Mouse (Mus musculus): ENCODE data around the gene Usf1. TPM values are rescaled to one million over a fixed set of nuclear protein-coding genes. Genes with fewer than 3 reads are reported as not detected.

Gene Usf1
- polyA plus RNA-seq, 1 experiment from 2014 or later = 127 TPM

DNA sequence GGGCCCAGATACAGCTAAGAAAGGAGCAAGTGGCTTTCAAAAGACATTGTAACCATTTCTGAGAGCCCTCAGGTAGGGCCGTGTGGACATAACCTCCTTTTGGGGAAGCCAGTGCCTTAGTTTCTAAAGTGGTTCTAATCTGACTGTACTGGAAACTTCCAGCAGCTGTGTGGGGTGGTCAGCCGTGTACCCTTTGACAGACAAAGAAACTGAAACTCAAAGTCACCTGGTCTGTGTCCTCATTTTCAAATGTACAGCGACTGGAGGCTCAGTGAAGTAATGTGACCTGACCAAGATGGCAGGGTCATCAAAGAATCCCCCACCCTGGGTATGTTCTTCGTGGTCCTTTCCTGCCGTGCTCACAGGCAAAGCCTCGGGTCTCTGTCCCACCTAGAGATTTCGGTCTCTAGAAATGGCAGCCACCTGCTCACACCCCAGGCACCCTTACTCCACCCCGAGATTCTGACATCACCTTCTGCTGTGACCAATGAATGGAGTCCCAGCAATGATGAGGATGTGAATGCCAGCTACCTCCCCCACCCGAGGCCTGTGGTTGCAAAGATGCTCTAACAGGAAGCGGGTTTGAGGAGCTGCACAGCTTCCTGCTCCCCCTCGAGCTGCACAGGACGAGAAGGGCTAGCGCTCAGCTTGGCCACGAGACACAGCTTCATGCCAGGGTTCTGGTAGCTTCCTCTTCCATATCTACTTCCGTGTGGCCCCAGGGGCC, 22.6 kb upstream of the Usf1 start, which contains the start of gene Arhgap30:
Arhgap30 (plus strand) TSS at position 579 of the 727 bp plus-strand sequence.
- Histone ChIP-seq H3K4me3 (no peak within 1 kb of the TSS), H3K27me3 (ENCODE audit: low read depth, poor library complexity, severe bottlenecking) (peaks cover 11% of the 10 kb centered on the region; the same call in 1 of the 2 replicates), H3K4me1 (peaks cover 27% of the 10 kb centered on the region), H3K27ac (peak within 1 kb of the TSS; percentile 21; the same call in 1 of the 2 replicates), H3K9me3 (replicated peaks) (no peaks in the 10 kb centered on the region), H3K36me3 (no peaks in the 10 kb centered on the region)
- no peak for DNase-seq (ENCODE audit: low spot score)
- 84% methylated on average over 15 of the region's 15 CpGs for WGBS

DNA sequence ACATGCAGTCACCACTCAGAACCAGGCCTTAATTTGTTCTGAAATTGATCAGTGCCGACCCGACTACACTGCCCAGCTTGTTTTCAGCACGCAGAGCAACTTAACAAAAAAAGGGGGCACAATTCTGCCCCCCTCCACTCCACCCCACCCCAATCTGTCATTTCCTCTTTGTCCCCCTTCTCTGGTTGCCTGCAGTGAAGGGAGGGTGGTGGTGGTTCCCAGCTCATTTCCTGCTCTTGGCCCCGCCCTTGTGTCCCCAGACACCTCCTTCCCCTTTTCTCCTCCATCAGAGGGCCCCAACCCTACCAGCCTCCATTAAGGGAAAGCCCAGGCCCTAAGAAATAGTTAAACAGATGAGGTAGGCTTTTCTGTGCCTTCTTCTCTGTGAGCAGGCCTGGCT, 21.0 kb upstream of the Usf1 start:
- no peaks in the 10 kb centered on the region for H3K9me3 ChIP-seq (replicated peaks)
- no peak overlapping the region for H3K4me3 ChIP-seq
- H3K27me3 ChIP-seq (ENCODE audit: low read depth, poor library complexity, severe bottlenecking) = peaks cover 3% of the 10 kb centered on the region; the same call in 1 of the 2 replicates
- no peak overlapping the region for H3K27ac ChIP-seq
- H3K36me3 ChIP-seq = no peaks in the 10 kb centered on the region
- no peak for DNase-seq (ENCODE audit: low spot score)
- WGBS = 76% methylated on average over 4 of the region's 4 CpGs
- H3K4me1 ChIP-seq = peaks cover 27% of the 10 kb centered on the region

DNA sequence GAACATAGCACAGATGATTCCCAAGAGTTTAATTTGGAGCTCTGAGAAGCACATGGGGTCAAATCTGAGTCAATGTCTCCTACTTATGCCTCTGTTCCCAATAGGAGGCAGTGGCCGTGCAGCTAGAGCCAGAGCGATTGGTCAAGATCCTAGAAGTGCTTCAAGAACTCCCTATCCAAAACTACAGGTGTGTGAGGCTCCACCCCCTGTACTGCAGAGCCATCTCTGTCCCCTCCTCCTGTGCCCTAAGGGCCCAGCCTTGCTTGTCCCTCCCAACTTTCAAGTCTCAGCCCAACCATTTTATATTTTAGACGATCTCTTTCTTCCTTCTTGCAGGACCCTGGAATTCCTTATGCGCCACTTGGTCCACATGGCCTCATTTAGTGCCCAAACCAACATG, 9.3 kb upstream of the Usf1 start:
- 78% methylated on average over 4 of the region's 4 CpGs for WGBS
- H3K36me3 ChIP-seq = no peaks in the 10 kb centered on the region
- no peak for DNase-seq (ENCODE audit: low spot score)

DNA sequence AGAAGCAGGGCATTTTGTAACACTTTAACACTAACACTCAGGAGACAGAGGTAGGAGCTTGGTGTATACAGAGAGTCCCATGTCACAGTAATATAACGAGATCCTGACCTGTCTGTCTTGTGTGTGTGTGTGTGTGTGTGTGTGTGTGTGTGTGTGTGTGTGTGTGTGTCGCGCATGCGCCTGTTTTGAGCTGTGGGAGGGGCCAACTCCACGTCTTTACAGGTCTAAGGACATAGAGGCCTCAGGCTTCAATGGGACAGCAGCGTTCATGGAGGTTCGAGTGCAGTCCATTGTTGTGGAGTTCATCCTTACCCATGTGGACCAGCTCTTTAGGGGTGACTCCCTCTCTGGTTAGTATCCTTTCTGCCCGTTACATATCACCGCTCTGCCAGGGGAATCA, 8.1 kb upstream of the Usf1 start:
- peaks cover 12% of the 10 kb centered on the region; the same call in 1 of the 2 replicates for H3K27me3 ChIP-seq (ENCODE audit: low read depth, poor library complexity, severe bottlenecking)
- H3K27ac ChIP-seq = no peak overlapping the region
- H3K9me3 ChIP-seq (replicated peaks) = no peaks in the 10 kb centered on the region
- WGBS = 79% methylated on average over 9 of the region's 9 CpGs
- 0 out of 2 replicates have a peak, but pooled peaks cover 5% of the 10 kb centered on the region for H3K4me1 ChIP-seq
- H3K36me3 ChIP-seq = no peaks in the 10 kb centered on the region
- H3K4me3 ChIP-seq = no peak overlapping the region
- DNase-seq (ENCODE audit: low spot score) = no peak

More for the DNA sequence above, 9.3 kb upstream of the Usf1 start:
- Histone ChIP-seq H3K9me3 (replicated peaks) (no peaks in the 10 kb centered on the region), H3K27me3 (ENCODE audit: low read depth, poor library complexity, severe bottlenecking) (0 out of 2 replicates have a peak, but pooled peaks cover 5% of the 10 kb centered on the region), H3K4me3 (no peak overlapping the region), H3K27ac (no peak overlapping the region), H3K4me1 (0 out of 2 replicates have a peak, but pooled peaks cover 5% of the 10 kb centered on the region)

DNA sequence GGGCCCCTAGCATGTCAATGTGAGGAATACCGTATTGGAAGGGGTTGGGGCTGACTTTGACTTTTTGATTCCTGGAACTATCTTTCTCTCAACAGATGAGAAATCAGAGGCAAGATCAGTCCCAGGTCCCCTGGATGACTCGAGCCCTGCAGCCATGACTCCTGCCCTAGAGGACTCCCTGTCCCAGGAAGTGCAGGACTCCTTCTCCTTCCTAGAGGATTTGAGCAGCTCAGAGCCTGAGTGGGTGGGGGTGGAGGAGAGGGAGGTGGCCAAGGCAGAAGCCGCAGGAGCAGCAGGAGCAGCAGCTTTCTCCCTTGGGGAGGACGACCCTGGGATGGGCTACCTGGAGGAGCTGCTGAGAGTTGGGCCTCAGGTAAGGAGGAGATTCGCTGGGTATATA, 3.9 kb upstream of the Usf1 start:
- no peak for DNase-seq (ENCODE audit: low spot score)
- no peaks in the 10 kb centered on the region for H3K36me3 ChIP-seq
- H3K4me1 ChIP-seq = peaks cover 6% of the 10 kb centered on the region; the same call in 1 of the 2 replicates
- H3K27ac ChIP-seq = no peak overlapping the region
- H3K4me3 ChIP-seq = no peak overlapping the region
- WGBS = 80% methylated on average over 5 of the region's 5 CpGs
- H3K27me3 ChIP-seq (ENCODE audit: low read depth, poor library complexity, severe bottlenecking) = peaks cover 24% of the 10 kb centered on the region
- H3K9me3 ChIP-seq (replicated peaks) = no peaks in the 10 kb centered on the region

DNA sequence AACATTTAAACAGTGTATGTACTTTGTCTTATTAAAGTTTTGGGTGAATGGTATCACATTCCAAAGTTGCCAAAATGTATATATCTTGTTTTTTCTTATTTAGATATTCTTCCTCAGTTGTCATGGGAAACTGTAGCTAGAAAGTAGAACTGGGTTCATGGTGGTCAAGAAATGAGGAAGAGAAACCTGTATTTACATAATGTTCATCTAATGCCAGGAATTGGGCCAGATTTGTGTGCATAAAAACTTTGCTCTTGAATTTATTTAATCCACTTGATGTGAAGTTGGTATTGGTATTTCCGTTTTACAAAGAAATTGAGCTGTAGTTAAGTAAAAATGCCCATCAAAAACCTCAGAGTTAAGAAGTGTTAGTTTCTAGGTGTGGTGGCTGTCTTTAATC, 882 bp upstream of the Usf1 start:
- 79% methylated on average over 1 of the region's 1 CpGs for WGBS
- Histone ChIP-seq H3K27ac (no peak overlapping the region), H3K4me3 (no peak overlapping the region)

DNA sequence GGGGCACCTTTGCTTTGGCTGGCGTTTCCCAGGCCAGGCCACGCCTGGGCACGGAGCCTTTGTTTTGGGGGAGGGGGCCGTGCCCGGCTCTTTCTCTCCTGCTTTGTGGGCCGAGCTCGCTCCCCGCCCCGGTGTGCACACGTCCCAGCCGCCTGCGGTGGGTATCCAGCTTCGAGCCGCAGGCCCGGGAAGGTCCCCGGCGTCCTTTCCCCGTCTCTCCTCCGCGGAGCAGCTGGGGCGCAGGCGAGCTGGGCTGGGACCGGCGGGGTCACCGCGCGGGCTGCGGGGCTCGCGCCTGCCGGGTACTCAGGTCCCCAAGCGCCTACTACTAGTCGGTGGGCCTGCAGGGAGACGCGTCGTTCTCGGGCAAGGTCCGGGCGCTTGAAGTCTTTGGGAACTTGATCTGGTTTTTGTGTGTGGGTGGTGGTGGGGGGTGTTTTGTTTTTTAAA, 404 bp downstream of the Usf1 start:
- no peak for DNase-seq (ENCODE audit: low spot score)
- peaks cover 19% of the 10 kb centered on the region for H3K27me3 ChIP-seq (ENCODE audit: low read depth, poor library complexity, severe bottlenecking)
- H3K9me3 ChIP-seq (replicated peaks) = no peaks in the 10 kb centered on the region
- under 1% methylated on average over 39 of the region's 39 CpGs for WGBS
- peaks cover 20% of the 10 kb centered on the region for H3K4me1 ChIP-seq
- H3K27ac ChIP-seq = peak overlapping the region; percentile 97
- H3K36me3 ChIP-seq = peaks cover 36% of the 10 kb centered on the region
- peak overlapping the region; percentile 86 for H3K4me3 ChIP-seq

More for the DNA sequence above, 882 bp upstream of the Usf1 start:
- peaks cover 23% of the 10 kb centered on the region for H3K36me3 ChIP-seq
- H3K4me1 ChIP-seq = peaks cover 20% of the 10 kb centered on the region
- peaks cover 19% of the 10 kb centered on the region for H3K27me3 ChIP-seq (ENCODE audit: low read depth, poor library complexity, severe bottlenecking)
- H3K9me3 ChIP-seq (replicated peaks) = no peaks in the 10 kb centered on the region
- no peak for DNase-seq (ENCODE audit: low spot score)

DNA sequence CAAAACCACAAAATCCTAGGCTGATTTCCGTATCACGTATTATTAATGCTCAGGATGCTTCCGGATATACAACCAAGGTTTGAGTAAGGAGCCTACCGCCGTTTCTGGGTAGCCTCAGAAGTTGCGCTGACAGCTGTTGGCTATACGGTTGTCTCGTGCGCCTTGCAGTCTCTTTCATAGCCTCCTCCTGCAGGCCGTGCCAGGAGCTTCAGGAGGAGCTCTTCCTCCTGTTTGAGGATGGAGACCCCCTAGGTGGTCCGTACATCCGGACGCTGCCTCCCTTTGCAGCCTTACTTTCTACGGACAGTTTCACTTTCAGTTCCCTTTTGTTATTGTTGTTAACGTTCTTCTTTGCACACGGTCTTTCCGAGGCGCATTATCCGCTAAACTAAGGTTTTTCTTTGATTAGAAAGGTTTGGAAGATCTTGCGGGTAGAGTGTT, 908 bp downstream of the Usf1 start:
- peaks cover 41% of the 10 kb centered on the region for H3K36me3 ChIP-seq
- WGBS = 2% methylated on average over 20 of the region's 20 CpGs
- peak; percentile 70 for DNase-seq (ENCODE audit: low spot score)
- H3K4me1 ChIP-seq = peaks cover 20% of the 10 kb centered on the region
- peaks cover 19% of the 10 kb centered on the region for H3K27me3 ChIP-seq (ENCODE audit: low read depth, poor library complexity, severe bottlenecking)
- peak overlapping the region; percentile 97 for H3K27ac ChIP-seq
- no peaks in the 10 kb centered on the region for H3K9me3 ChIP-seq (replicated peaks)
- peak overlapping the region; percentile 86 for H3K4me3 ChIP-seq

DNA sequence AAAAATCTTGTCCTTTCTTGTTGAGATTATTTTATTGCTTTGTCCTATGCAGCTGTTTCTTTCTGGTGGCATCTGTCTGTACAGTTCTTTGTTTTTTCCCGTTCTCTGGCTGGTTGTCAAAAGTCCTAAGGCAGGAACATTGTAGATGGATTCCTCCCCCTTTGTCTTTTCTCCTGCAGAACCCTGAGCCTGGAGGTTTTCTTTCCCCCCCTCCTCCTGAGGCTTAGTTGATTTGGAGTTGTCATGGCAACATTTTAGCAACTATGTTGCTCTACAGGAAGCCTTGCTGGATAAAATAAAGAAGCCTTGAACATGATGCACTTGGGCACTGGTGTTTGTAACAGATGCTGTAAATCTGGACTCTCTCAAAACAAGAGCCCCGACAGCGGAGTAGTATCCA, 1.3 kb downstream of the Usf1 start:
- WGBS = 60% methylated on average over 3 of the region's 3 CpGs
- Histone ChIP-seq H3K36me3 (peaks cover 45% of the 10 kb centered on the region), H3K9me3 (replicated peaks) (no peaks in the 10 kb centered on the region), H3K27me3 (ENCODE audit: low read depth, poor library complexity, severe bottlenecking) (peaks cover 16% of the 10 kb centered on the region), H3K4me1 (peaks cover 20% of the 10 kb centered on the region), H3K4me3 (peak overlapping the region; percentile 86), H3K27ac (peak overlapping the region; percentile 97)
- DNase-seq (ENCODE audit: low spot score) = no peak

DNA sequence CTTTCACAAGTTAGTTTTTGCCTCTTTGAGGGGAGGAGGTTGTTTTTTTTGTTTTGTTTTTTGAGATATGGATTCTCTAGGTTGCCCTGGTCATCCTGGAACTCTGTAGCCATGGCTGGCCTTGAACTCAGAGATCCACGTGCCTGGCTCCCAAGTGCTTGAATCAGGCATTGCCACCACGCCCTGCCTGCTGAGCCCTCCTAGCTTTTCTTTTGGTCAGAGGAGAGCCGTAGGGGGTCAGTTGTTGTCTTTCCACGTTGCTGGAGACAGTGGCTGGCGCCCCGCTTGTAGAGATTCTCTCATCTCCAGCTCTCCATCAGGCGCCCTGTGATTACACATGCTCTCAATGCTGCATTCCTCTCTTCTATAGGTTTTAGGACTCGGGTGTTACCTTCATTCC, 2.5 kb downstream of the Usf1 start:
- no peak for DNase-seq (ENCODE audit: low spot score)
- Histone ChIP-seq H3K4me1 (peaks cover 20% of the 10 kb centered on the region), H3K4me3 (no peak overlapping the region), H3K36me3 (peaks cover 57% of the 10 kb centered on the region), H3K9me3 (replicated peaks) (no peaks in the 10 kb centered on the region), H3K27ac (no peak overlapping the region), H3K27me3 (ENCODE audit: low read depth, poor library complexity, severe bottlenecking) (peaks cover 6% of the 10 kb centered on the region)
- WGBS = 85% methylated on average over 8 of the region's 8 CpGs

DNA sequence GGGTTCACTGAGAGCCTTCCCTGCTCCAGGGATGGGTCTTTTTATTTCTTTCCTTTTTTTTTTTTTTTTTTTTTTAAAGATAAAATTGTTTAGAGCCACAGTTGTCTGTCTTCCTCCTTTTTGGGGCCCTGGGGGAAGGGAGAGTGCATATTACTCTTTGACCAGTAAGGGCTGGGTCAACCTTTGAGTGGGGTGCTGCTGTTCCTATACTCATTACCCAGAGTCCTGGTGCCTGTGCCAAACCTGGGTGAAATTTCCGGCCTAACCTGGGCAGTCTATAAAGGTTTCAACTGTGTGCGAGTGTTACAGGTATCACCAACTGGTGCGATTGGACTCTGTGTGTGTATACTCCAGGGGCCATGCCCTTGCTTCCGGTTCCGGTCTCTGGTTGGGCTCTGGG, 7.5 kb downstream of the Usf1 start, which contains the start of gene Tstd1:
Tstd1 (plus strand) TSS at position 213 of the 400 bp plus-strand sequence.
- no peak within 1 kb of the TSS for H3K4me3 ChIP-seq
- H3K9me3 ChIP-seq (replicated peaks) = no peaks in the 10 kb centered on the region
- WGBS = 87% methylated on average over 5 of the region's 5 CpGs
- no peak within 1 kb of the TSS for H3K27ac ChIP-seq
- H3K4me1 ChIP-seq = peaks cover 4% of the 10 kb centered on the region
- no peaks in the 10 kb centered on the region for H3K27me3 ChIP-seq (ENCODE audit: low read depth, poor library complexity, severe bottlenecking)
- no peak for DNase-seq (ENCODE audit: low spot score)
- peaks cover 80% of the 10 kb centered on the region for H3K36me3 ChIP-seq

DNA sequence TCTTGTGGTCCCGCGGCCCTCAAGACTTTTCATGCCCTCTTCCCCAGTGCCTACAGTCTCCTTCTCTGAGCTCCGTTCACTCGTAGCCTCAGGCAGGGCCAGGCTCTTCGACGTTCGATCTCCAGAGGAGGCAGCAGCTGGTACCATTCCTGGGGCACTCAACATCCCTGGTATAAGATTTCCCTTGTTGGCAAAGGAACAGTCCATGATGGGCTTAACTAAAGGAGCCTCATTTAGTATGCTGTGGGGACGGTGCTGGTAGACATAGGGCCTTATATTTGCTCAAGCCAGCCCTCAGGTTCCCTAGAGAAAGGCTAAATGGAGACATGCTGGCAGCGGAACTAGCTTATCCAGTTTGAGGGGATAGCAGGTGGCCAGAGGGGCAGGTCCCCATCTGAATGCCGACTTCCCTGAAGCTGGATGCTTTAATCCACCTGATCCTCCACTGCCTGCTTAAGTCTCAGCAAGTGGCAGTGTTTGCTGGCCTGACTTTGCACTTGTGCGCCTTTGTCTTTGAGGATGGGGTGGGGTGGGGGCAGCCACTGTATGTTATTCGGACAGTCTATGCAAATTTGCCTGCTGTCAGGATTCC, 8.3 kb downstream of the Usf1 start:
- Histone ChIP-seq H3K36me3 (peaks cover 73% of the 10 kb centered on the region), H3K27me3 (ENCODE audit: low read depth, poor library complexity, severe bottlenecking) (no peaks in the 10 kb centered on the region), H3K4me3 (no peak overlapping the region), H3K9me3 (replicated peaks) (no peaks in the 10 kb centered on the region), H3K4me1 (no peaks in the 10 kb centered on the region), H3K27ac (no peak overlapping the region)
- DNase-seq (ENCODE audit: low spot score) = no peak
- 73% methylated on average over 12 of the region's 12 CpGs for WGBS

DNA sequence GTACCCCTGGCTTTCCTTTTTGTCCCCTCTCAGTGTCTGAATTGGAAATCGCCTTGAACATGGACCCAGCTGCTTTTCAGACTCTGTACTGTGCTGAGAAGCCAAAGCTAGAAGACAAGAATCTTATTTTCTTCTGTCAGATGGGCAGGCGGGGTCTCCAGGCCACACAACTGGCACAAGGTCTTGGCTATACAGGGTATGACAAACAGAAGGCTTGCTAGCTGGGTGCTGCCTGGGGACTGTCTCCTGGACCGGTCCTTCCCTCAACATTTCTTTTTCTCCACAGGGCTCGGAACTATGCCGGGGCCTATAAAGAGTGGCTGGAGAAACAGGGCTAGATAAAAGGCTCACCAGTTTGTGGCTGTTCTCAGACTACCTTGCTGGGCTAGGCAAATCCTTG, 8.8 kb downstream of the Usf1 start:
- Histone ChIP-seq H3K27ac (no peak overlapping the region), H3K4me1 (no peaks in the 10 kb centered on the region), H3K4me3 (no peak overlapping the region), H3K9me3 (replicated peaks) (no peaks in the 10 kb centered on the region), H3K36me3 (peaks cover 68% of the 10 kb centered on the region), H3K27me3 (ENCODE audit: low read depth, poor library complexity, severe bottlenecking) (no peaks in the 10 kb centered on the region)
- 82% methylated on average over 5 of the region's 5 CpGs for WGBS
- DNase-seq (ENCODE audit: low spot score) = no peak

Data from limb, embryonic 10.5 days (tissue).